Mouse (Mus musculus): ENCODE measurements at regions not wholly inside any gene's neighbourhood (a gene's known extent, or its start where the extent isn't known, plus 50 kb on each side); places are given as distances from the start of the nearest gene placed in this dataset.

DNA sequence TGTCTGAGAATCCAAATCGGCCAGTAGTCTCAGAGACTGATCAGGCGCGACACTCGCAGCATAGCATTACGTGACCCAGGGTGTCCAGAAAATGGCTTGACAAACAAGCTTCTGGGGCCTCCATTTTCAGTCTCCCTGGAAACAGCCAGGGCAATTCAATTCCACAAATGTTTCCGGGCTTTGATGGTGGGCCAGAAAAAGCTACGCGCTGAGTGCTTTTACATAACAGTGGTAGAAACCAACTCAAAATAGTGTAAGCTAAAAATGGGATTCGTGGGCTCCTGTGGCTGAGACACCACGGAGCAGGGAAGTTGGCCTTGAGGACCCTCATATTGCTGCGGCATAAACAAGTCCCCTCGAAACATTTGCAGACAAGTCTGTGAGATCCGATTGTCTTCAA, 65.3 kb upstream of the Ajap1 start:
- no peak for TF ChIP-seq POLR2A (IDR thresholded peaks at IDR 0.05; ENCODE audit: borderline replicate concordance, extremely low read depth, low read depth, low read length)
- TF ChIP-seq CTCF (IDR thresholded peaks at IDR 0.05; ENCODE audit: insufficient read depth, low read length), result no peak

Measured in lung, adult 2 months (tissue).